Mouse (Mus musculus) layer of hippocampus, adult 2 months (tissue): ENCODE measurements at regions not wholly inside any gene's neighbourhood (a gene's known extent, or its start where the extent isn't known, plus 50 kb on each side); places are given as distances from the start of the nearest gene placed in this dataset.
A peak's percentile ranks its signal among the peaks of the same experiment; 100 is the strongest.
"Not testable (repeated sequence)": the region's sequence is repeated elsewhere in the genome, so short reads cannot be mapped to it uniquely, and the experiment has no call there.

Experiments used
- DNase-seq, 2 experiments: peaks; one replicate each; pipeline ENCODE4 v3.0.0; 2022; ENCODE audit warnings: low spot score in 2 of 2
- H3K27ac ChIP-seq: fragments of 200-600 bp; 2 replicates; pipeline ENCODE4 v1.8.1; 2022
- H3K4me3 ChIP-seq: fragments of 200-600 bp; 2 replicates; pipeline ENCODE4 v1.8.1; 2022; ENCODE audit warnings: mild to moderate bottlenecking
- CTCF ChIP-seq: fragments of 200-600 bp; conservative IDR thresholded peaks from 2 replicates; pipeline ENCODE4 v1.8.1; 2022; ENCODE audit warnings: antibody characterized with exemption, mild to moderate bottlenecking, moderate library complexity

- no peak for DNase-seq
- no peak for TF ChIP-seq CTCF
- H3K4me3 ChIP-seq: no peak overlapping the region
- no peak overlapping the region for H3K27ac ChIP-seq
Measured at GRCm38 (mm10) chr6:66367263-66367662, 167.9 kb upstream of the Mad2l1 start.

GRCm38 (mm10) chr6:66381279-66381934 is 153.8 kb upstream of the Mad2l1 start:
- H3K27ac ChIP-seq: no peak overlapping the region
- no peak overlapping the region for H3K4me3 ChIP-seq
- peak; percentile 38 for TF ChIP-seq CTCF
- no peak for DNase-seq

GRCm38 (mm10) chr6:66382347-66383010 is 152.7 kb upstream of the Mad2l1 start:
- H3K4me3 ChIP-seq: no peak overlapping the region
- no peak for DNase-seq
- TF ChIP-seq CTCF: no peak

GRCm38 (mm10) chr6:66395147-66395546 is 140.0 kb upstream of the Mad2l1 start:
- TF ChIP-seq CTCF: no peak
- Histone ChIP-seq H3K27ac (no peak overlapping the region), H3K4me3 (no peak overlapping the region)
- no peak for DNase-seq

More at GRCm38 (mm10) chr6:66382347-66383010, 152.7 kb upstream of the Mad2l1 start:
- no peak overlapping the region for H3K27ac ChIP-seq

- no peak overlapping the region for H3K4me3 ChIP-seq
- H3K27ac ChIP-seq: no peak overlapping the region
- no peak for DNase-seq
- no peak for TF ChIP-seq CTCF
Measured at GRCm38 (mm10) chr6:66397411-66397810, 137.8 kb upstream of the Mad2l1 start.

- no peak for DNase-seq
- no peak for TF ChIP-seq CTCF
- Histone ChIP-seq H3K27ac (peak overlapping the region; percentile 43; the same call in 1 of the 2 replicates), H3K4me3 (no peak overlapping the region)
Measured at GRCm38 (mm10) chr6:66398674-66399073, 136.5 kb upstream of the Mad2l1 start.

GRCm38 (mm10) chr6:66399091-66399755 is 136.0 kb upstream of the Mad2l1 start:
- H3K4me3 ChIP-seq: no peak overlapping the region
- peak; percentile 13 to 25 for DNase-seq
- TF ChIP-seq CTCF: no peak
- peak overlapping the region; percentile 43; the same call in 1 of the 2 replicates for H3K27ac ChIP-seq

GRCm38 (mm10) chr6:66401468-66401867 is 133.7 kb upstream of the Mad2l1 start:
- no peak for DNase-seq
- peak overlapping the region; percentile 29 for H3K27ac ChIP-seq
- no peak for TF ChIP-seq CTCF
- H3K4me3 ChIP-seq: no peak overlapping the region; the same call in 1 of the 2 replicates

- Histone ChIP-seq H3K27ac (peak overlapping the region; percentile 29), H3K4me3 (no peak overlapping the region; the same call in 1 of the 2 replicates)
- DNase-seq: no peak
- no peak for TF ChIP-seq CTCF
Measured at GRCm38 (mm10) chr6:66401868-66402440, 133.2 kb upstream of the Mad2l1 start.

GRCm38 (mm10) chr6:66414822-66415221 is 120.4 kb upstream of the Mad2l1 start:
- no peak for TF ChIP-seq CTCF
- no peak for DNase-seq
- Histone ChIP-seq H3K27ac (peak overlapping the region; percentile 15; the same call in 1 of the 2 replicates), H3K4me3 (no peak overlapping the region)

GRCm38 (mm10) chr6:66419452-66420041 is 115.6 kb upstream of the Mad2l1 start:
- H3K27ac ChIP-seq: no peak overlapping the region
- no peak for DNase-seq
- no peak for TF ChIP-seq CTCF
- H3K4me3 ChIP-seq: no peak overlapping the region

GRCm38 (mm10) chr6:66428370-66428769 is 106.8 kb upstream of the Mad2l1 start:
- no peak overlapping the region for H3K4me3 ChIP-seq
- TF ChIP-seq CTCF: no peak
- H3K27ac ChIP-seq: no peak overlapping the region
- DNase-seq: no peak

- not testable (repeated sequence) for DNase-seq, H3K4me3 ChIP-seq, H3K27ac ChIP-seq
Measured at GRCm38 (mm10) chr6:66450408-66450807, 84.8 kb upstream of the Mad2l1 start.
